Mouse (Mus musculus) erythroblast, adult 5-6 weeks (primary cell): ENCODE results near the gene Olfr1360. TPM values are rescaled to one million over a fixed set of nuclear protein-coding genes. Genes with fewer than 3 reads are reported as not detected.

Experiments used
- ATAC-seq: replicated peaks from 2 replicates; pipeline ENCODE4 v1.8.0; 2016; ENCODE audit warnings: moderate number of reproducible peaks, mild to moderate bottlenecking, moderate TSS enrichment, inconsistent platforms; ENCODE audit not compliant: poor library complexity, low FRiP score, severe bottlenecking
- total RNA-seq, 2 experiments: library from RNA; stranded (forward) in 1 of 2; stranded (reverse) in 1 of 2; fragments of 150-400 nt in 1 of 2; fragments of 200-764, 138-1000 nt in 1 of 2; gene quantifications; 2 replicates each; pipeline versions ENCODE4 v1.2.3 to v1.2.4; 2015 to 2017; ENCODE audit warnings: low replicate concordance in 2 of 2

The Olfr1360 gene
- total RNA-seq (2015; ENCODE audit: low replicate concordance) (not detected in 2 replicates), total RNA-seq (2017; ENCODE audit: low replicate concordance) (not detected in 2 replicates)

DNA sequence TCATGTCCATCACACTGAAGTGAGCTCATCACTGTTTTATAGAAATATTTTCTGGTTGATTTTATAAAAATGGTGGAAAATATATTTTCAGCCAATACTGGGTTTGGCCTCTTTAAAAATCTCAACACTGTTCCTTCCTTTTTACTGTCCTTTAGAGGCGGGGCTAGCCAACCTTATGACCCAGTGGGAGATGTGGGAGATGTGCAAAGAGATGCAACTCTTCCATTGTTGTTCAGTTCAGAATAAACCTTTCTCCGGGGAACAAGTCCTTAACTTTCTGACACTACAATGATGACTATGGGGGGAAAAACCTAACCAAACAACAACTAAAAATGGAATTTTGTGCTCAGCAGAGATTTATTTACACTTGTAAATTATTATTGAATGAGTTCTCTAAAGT lies at the start of gene Olfr1360:
Gene Olfr1360, minus strand, starts transcription at position 101 of the 400 bp plus-strand sequence.
- no peak for ATAC-seq

DNA sequence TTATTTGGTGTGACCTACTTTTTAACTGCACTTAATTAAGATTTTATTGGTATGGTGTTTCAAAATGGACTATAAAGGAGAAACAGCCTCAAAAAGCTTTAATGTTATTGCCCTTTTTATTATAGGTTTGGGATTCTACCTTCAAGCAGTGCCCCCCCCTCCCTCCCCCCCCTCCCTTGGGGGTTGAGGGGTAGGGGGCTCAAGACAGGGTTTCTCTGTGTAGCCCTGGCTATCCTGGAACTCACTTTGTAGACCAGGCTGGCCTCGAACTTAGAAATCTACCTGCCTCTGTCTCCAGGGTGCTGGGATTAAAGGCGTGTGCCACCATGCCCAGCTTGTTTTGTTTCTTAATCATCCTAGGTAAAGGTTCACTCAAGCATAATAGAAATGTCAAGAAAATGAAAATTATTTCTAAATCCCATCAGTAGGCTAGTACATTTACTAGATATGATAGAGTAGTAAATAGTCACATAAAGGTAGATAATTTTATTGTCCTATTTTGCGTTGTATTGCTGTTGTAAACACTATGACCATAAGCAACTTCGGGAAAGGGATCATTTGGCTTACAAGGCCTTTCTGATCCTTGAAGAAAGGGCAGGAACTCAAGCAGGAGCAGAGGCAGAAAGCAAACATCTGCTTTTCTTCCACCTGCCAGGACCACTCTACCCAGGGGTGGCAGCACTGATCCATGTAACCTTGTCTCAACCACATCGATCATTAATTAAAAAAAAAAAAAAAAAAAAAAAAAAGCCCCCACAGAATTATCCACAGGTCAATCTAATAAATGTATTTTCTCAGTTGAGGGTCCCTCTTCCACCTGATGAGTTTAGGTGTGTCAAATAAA lies 46.0 kb upstream of the Olfr1360 start:
- ATAC-seq, result no peak

GRCm38 (mm10) chr13:21722373-21722925 lies 45.2 kb upstream of the Olfr1360 start:
- no peak for ATAC-seq

- peak; percentile 86 for ATAC-seq
Observed at GRCm38 (mm10) chr13:21721757-21722372, 44.7 kb upstream of the Olfr1360 start, which contains the start of gene Hist1h2bm. Hist1h2bm (plus strand) TSS chr13:21722044.

DNA sequence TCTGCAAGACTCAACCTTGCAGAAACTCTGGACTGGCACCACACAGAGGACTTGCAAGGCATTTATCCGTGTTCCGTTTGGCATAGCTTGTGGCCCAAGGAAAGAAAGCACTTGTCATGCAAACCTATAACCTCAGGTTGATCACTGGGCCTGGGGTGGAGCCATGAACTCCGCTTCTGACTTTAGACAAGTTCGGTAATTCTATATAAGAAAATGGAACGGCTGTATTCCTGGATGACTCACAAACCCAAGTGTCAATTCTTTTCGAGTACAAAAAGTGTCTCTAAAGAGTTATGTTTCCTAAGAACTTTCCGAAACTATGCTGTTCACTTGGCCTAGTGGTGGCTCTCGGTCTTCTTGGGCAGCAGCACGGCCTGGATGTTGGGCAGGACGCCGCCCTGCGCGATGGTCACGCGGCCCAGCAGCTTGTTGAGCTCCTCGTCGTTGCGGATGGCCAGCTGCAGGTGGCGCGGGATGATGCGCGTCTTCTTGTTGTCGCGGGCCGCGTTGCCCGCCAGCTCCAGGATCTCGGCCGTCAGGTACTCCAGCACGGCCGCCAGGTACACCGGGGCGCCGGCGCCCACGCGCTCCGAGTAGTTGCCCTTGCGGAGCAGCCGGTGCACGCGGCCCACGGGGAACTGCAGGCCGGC lies 44.0 kb upstream of the Olfr1360 start:
- ATAC-seq, result peak; percentile 21; the same call in 1 of the 2 replicates

DNA sequence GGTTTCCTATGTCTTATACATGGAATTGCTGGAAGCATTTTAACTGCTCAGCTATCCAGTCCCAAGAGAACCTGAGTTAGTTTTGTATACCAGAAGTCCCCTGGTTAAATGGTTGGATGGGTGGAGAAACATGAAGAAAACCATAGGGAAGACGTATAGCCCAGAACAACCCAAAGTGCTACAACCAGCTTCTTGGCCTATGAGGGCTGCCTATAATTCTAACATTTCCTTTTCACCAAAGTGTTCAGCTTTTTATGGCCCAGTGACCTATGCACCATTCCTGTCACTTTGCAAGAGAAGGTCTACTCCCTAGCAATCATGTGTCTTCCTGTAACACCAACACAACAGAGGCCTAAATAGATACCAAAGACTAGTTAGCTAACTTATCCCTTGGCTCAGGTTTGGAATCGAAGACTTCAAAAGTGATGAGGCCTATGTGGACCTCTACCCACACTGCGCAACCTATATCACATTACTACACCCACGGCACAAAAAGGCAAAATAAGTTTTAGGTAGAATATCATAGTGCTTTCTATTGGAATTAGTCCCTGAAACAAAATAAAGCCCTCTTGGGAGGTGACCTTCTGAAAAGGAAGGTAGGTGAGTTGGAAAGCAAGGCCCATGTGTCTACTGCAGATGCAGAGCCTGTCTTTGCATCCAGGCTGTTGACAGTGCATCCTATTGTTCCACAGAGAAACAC lies 41.3 kb upstream of the Olfr1360 start:
- ATAC-seq, result 0 out of 2 replicates have a peak, but pooled peaks have one; percentile 0

GRCm38 (mm10) chr13:21717397-21718357 lies 40.5 kb upstream of the Olfr1360 start, which contains the start of gene Hist1h3h:
Hist1h3h (plus strand) TSS chr13:21717659.
- peak; percentile 50 for ATAC-seq

DNA sequence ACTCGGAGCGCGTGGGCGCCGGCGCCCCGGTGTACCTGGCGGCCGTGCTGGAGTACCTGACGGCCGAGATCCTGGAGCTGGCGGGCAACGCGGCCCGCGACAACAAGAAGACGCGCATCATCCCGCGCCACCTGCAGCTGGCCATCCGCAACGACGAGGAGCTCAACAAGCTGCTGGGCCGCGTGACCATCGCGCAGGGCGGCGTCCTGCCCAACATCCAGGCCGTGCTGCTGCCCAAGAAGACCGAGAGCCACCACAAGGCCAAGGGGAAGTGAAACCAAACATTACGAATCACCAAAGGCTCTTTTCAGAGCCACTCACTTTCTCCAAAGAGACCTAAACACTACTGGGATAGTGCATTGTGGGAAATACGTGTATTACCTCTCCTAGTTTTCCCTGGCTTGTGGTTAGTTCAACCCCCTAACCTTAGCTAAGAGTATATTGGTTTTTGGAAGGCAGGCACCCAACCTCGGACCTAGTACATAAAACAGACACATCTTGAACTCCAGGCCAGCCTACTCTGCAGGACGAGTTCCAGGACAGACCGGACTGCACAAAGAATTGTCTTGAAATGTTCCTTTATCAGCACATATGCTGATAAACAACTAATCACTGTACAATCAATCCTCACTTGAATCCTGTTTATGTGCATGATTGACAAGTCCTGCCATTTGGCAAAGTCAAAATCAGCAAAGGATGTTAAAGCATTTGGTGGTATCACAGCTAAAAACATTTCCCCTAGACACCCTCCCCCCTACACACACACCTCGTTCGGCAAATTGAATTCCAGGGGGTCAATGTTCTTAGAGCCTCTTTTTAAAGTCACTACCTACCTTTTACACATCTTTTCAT lies 39.6 kb upstream of the Olfr1360 start:
- ATAC-seq, result peak; percentile 12

DNA sequence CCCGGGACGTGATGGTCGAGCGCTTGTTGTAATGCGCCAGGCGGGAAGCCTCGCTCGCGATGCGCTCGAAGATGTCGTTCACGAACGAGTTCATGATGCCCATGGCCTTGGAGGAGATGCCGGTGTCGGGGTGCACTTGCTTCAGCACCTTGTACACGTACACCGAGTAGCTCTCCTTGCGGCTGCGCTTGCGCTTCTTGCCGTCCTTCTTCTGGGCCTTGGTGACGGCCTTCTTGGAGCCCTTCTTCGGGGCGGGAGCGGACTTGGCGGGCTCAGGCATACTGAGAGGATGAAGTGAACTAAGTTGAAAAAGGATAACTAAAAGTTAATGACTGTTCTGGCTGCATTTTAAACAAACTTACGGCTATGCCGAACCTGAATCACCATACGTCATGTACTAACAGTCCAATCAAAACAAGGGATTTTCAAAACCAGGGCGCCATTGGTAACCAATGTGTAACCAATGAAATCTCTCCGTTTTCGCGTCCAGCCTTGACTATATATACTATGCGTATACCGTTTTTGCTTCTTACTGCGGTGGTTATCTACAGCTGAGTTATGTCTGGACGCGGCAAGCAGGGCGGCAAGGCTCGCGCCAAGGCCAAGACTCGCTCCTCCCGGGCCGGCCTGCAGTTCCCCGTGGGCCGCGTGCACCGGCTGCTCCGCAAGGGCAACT lies 38.8 kb upstream of the Olfr1360 start, which contains the start of the genes Hist1h2bl and Hist1h2ai:
Gene Hist1h2bl, minus strand, starts transcription at position 280 of the 676 bp plus-strand sequence.
Gene Hist1h2ai, plus strand, starts transcription at position 559 of the 676 bp plus-strand sequence.
- ATAC-seq, result peak; percentile 79

- peak; percentile 14; the same call in 1 of the 2 replicates for ATAC-seq
Observed at GRCm38 (mm10) chr13:21715131-21715863, 38.1 kb upstream of the Olfr1360 start.

- ATAC-seq, result peak; percentile 35
Observed at GRCm38 (mm10) chr13:21714725-21715124, 37.5 kb upstream of the Olfr1360 start.

GRCm38 (mm10) chr13:21711698-21712097 lies 34.5 kb upstream of the Olfr1360 start:
- no peak for ATAC-seq

DNA sequence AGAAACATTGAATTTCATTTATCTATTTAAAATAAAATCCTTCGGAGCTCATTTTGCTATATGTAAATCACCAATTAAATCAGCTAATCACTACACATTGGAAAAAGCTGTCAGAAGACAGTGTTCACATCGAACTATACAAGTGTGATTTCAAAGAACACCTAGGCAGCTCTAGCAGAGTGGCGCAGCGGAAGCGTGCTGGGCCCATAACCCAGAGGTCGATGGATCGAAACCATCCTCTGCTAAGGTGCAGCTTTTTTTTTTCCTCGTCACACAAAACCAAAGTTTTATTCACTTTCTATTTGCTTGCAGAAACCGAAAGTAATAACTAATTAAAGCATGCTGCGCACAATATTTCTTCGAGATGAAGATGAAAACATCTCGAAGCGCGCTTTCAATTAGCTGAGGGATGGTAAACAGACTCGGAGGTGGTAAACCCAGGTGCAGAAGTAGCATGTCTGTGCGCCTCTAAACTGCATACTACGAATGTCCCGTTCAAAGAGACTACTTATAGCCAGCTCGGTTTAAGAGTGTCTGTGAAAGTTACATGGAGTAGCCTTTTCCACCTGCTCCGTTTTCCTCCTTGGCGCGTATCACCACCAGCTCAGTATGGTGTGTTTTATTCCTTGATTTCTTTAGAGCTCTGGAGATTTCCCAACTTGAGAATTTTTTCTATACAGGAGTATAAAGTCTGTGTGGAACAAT lies 33.8 kb upstream of the Olfr1360 start:
- ATAC-seq, result peak; percentile 46

- peak; percentile 89 for ATAC-seq
Observed at GRCm38 (mm10) chr13:21710031-21710711, 33.0 kb upstream of the Olfr1360 start.

- no peak for ATAC-seq
Observed at GRCm38 (mm10) chr13:21706669-21707068, 29.5 kb upstream of the Olfr1360 start.
